Mouse (Mus musculus) brain, embryonic 14.5 days (tissue): Measurements from ENCODE around the gene Grm4. TPM values are rescaled to one million over a fixed set of nuclear protein-coding genes. Genes with fewer than 3 reads are reported as not detected.

ENCODE experiments used
- DNase-seq: peaks from one replicate; pipeline ENCODE4 v3.0.0-alpha.2; 2011; ENCODE audit warnings: low read depth
- CTCF ChIP-seq: fragments of 200-500 bp; IDR thresholded peaks from 2 replicates; pipeline ENCODE4 v1.5.1; 2012; ENCODE audit warnings: inconsistent platforms, mild to moderate bottlenecking, moderate library complexity, borderline replicate concordance; ENCODE audit not compliant: insufficient read depth, insufficient read length; ENCODE audit errors: extremely low read depth
- POLR2A ChIP-seq: fragments of 200-500 bp; IDR thresholded peaks from 2 replicates; pipeline ENCODE4 v1.6.1; 2012; ENCODE audit warnings: mild to moderate bottlenecking, inconsistent platforms, borderline replicate concordance; ENCODE audit not compliant: poor library complexity, insufficient read depth, insufficient read length, severe bottlenecking; ENCODE audit errors: extremely low read depth
- polyA plus RNA-seq: library from polyadenylated mRNA; depleted of rRNA; stranded (reverse); fragments of >200 nt; gene quantifications from 2 replicates; pipeline ENCODE4 v1.2.3, GENCODE M21; 2012

Grm4 gene
- polyA plus RNA-seq, 1 experiment = 28.0 TPM

DNA sequence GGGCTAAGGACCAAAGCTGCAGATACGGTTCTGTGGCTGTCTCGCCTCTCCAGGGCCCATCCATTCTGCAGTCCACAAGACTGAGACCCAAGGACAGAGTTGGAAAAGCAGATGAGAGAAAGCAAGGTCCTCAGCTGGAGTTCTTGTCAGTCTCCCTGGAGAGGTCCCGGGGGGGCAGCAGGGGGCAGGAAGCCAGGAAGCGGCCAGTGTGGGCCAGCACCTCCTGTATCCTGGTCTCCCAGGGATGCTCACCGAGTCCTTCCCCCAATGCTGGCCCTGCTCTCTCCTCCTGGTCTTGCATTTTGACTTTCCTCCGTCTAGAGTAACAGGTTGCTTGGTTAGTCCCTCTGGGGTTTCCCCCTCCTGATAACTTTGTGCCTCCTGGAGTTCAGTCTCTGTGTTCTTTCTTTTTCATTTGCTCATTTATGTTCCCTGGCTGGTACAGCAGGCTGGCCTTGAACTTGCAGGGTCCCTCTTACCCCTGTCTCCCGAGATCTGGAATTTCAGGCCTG, 25.4 kb upstream of the Grm4 start:
- DNase-seq = no peak
- TF ChIP-seq POLR2A = no peak
- no peak for TF ChIP-seq CTCF

DNA sequence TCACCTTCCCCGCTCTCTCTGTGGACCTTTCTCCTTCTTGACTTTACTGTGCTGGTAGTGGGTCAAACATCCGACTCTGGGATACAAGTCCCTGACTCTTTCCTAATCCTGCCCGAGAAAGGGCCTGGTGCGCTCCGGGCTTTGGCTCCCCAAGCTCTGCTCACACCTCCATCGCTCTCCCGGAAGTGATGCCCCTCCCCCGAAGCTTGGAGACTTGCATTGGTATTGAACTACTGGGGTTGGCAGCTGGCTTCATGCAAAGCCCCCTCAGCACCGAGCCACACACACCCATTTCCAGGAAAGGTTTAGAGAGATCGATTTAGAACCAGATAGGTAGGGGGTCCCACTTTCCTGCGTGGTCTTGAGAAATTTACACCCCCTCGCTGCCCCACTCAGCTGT, 24.8 kb upstream of the Grm4 start:
- no peak for DNase-seq
- TF ChIP-seq POLR2A = no peak
- TF ChIP-seq CTCF = no peak

DNA sequence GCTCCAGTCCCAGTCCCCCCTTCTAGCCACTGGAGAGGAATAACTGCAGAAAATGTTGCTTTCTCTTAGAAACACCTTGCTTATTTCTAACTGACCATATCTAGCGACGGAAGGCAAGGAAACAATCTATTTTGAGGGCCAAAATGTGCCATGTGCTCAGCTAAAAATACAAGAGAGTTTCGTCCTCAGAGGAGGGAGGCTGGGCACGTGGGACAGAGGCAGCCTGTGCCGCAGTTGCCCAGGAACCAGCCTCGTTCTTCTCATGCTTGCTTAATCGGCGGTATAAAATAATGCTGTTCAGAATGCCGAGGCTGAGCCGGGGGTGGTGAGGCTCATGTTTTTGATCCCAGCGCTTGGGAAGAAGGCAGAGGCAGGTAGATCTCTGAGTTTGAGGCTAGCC, 23.3 kb upstream of the Grm4 start:
- DNase-seq = no peak
- no peak for TF ChIP-seq POLR2A
- no peak for TF ChIP-seq CTCF

DNA sequence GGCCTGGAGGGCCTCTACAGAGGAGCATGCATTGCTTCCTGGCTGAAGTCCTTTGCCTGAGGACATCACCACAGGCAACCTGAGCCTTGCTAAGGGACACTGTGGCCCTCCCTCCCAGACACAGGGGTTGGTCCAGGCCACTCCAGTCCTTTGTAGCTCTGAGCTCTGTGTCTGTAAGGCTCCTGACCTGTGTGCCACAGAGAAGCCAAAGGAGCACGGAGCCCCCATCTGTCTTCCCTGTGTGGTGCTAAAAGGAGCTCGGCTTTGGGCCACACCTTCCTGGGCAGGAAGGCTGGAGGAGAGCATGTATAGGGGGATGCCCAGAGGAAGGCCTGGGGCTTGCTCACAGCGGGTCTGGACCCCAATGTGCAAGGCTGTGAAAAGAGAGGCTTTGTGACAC, 20.8 kb upstream of the Grm4 start:
- TF ChIP-seq POLR2A = no peak
- TF ChIP-seq CTCF = no peak
- no peak for DNase-seq

DNA sequence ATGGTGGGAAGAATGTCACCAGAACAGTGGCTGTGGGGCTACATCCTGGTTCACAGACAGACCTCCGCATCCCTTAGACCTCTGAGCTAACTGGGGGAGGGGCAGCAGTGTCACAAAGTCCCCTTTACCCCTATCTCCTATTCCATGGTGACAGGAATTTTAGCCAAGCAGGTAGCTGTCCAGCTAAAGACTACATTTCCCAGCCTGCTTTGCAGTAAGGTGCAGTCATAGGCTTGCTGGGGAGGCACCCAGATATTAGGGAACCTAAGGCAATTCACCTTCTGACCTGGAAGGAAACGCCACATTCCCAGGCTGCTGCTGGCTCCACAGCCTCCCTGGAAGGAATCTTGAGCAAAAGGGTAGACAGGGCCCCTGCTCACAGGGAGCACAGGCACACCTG, 20.1 kb upstream of the Grm4 start:
- DNase-seq = no peak
- TF ChIP-seq CTCF = no peak
- no peak for TF ChIP-seq POLR2A

DNA sequence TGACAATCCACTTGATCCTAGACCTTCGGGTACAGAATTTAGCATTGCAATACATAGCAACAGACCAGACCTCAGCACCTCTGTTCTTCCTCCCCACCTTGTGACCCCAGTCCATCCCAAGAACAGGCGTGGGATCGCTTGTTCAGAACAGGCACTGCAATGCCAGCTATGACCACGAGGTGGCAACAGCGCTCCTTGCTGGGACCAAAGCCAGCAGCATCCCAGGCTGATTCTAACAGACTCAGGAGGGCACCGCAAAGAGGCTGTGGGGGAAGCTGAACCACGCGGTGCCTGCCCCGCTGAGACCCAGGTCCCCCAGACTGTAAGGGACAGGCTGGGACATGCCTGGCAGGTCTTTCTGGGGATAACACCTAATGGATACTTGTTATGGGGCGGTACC, 13.5 kb upstream of the Grm4 start:
- peak; percentile 89 for DNase-seq
- TF ChIP-seq CTCF (peak; percentile 100), POLR2A (no peak)

DNA sequence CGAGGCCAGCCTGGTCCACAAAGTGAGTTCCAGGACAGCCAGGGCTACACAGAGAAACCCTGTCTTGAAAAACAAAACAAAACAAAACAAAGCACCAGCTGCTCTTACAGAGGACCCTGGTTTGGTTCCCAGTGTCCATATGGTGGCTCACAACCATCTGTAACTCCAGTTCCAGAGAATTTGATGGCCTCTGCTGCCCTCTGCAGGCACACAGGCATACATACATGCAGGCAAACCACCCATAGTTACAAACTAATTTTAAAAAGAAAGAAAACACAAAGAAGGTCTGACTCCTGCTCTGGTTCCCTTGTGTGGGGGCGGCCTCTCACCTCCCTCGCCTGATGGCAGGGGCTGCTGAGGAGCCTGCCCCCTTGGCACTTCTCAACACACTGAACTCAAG, 12.2 kb upstream of the Grm4 start:
- DNase-seq = no peak
- peak; percentile 16; the same call in 1 of the 2 replicates for TF ChIP-seq CTCF
- no peak for TF ChIP-seq POLR2A

DNA sequence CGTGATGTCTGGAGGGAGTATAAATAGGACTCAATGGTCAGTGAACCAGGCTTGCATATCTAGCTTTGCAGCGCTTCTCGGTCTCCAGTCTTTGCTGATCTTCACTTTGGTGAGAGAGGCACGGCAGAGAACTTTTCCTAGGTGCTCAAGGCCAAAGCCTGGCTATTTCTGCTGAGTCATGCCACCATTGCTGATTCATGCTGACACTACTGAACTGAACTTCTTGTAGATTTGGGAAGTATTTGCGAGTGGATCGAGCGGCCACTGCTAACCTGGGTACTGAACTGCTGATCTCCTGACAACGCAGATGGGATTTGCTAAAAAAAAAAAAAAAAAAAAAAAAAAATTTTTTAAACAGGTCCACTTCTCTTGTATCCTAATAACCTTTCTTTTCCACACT, 10.9 kb upstream of the Grm4 start:
- no peak for DNase-seq

DNA sequence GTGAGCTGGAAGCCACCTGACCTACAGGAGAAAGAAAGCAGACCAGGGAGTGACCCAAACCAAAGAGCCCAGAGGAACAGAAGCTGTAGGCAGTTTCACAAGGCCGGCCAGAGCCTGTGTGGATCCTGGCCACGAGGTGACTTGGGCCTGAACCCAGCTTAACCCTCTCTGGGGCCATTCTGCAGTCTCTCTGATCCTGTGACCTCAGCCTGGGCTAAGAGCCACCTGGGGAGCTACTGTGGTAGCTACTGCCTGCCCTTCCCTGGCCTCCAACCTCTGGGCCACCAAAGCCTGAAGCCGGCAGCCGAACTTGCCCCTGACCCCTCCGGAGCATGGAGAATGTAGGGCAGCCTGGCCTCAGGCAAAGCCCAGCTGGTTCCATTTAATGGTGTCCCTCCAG, 7.6 kb upstream of the Grm4 start:
- no peak for DNase-seq

More for the DNA sequence above, 10.9 kb upstream of the Grm4 start:
- TF ChIP-seq CTCF (no peak), POLR2A (no peak)

DNA sequence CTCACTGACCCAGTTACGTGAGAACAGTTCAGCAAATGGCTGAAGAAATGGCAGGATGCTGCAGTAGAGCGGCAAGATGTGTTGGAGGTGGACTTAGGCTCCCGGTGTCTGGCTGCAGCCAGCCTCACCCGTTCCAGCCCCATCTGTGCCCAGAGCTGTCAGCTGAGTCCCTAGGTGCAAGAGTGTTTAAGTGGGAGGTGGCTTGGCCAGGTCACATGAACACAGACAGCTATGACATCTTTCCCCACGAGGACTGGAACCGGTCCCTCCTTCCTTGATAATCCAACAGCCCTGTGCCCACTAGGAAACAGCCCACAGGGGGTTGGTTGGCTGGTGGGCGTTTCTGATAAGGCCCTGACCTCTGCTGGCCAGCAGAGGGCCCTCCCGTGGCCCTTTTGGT, 6.8 kb upstream of the Grm4 start:
- DNase-seq = no peak
- TF ChIP-seq POLR2A (no peak), CTCF (peak; percentile 10; the same call in 1 of the 2 replicates)

More for the DNA sequence above, 7.6 kb upstream of the Grm4 start:
- no peak for TF ChIP-seq CTCF
- no peak for TF ChIP-seq POLR2A

DNA sequence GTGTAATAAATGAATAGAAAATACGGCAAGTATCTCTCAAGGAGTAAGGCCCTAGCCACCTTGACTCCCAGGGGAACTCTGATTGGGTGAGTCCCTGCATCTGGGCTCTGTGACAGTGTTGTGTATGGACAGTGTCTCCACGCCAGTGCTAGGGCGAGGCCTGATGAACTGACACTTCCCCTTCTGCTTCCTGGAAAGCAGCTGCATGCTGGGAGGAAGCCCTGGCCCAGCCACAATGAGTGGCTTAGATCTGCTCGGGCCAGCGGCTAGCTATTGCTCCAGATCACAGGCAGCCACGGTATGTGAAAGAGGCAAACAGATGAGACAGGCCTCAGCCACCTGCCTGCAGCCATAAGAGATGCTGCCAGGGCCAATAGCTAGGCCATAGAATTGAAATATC, 6.0 kb upstream of the Grm4 start:
- no peak for DNase-seq
- TF ChIP-seq POLR2A (no peak), CTCF (no peak)

DNA sequence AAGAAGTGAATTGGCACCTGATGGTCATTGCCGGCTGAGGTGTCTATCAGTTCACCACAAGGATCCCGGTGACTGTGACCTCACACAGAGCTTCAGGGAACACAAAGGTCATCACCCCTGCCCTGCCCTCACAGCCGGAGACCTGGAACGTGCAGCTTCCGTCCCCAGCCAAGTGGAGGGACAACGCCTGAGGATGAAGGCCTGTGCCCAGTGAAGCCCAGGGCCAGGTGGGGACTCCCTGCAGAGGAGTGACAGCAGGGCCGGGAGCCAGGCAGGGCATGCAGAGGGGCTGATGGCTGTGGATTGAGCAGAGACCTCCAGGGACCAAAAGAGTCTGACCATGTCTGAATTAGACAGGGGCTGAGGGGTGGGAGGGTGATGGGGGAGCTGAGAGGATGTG, 1.9 kb upstream of the Grm4 start:
- TF ChIP-seq CTCF = no peak
- no peak for TF ChIP-seq POLR2A
- DNase-seq = no peak
